Mouse (Mus musculus): ENCODE data around the gene Cblc. TPM values are rescaled to one million over a fixed set of nuclear protein-coding genes. Genes with fewer than 3 reads are reported as not detected.

Gene Cblc
- polyA plus RNA-seq, 1 experiment = 22.9 TPM

- no peak for DNase-seq (ENCODE audit: low read depth)
Measured at GRCm38 (mm10) chr7:19782645-19783044, 14.0 kb downstream of the Cblc start.

- no peak for DNase-seq (ENCODE audit: low read depth)
Measured at GRCm38 (mm10) chr7:19781741-19782140, 14.9 kb downstream of the Cblc start.

GRCm38 (mm10) chr7:19779903-19780302 is 16.7 kb downstream of the Cblc start:
- DNase-seq (ENCODE audit: low read depth) = no peak

GRCm38 (mm10) chr7:19778645-19779044 is 18.0 kb downstream of the Cblc start:
- peak; percentile 36 for DNase-seq (ENCODE audit: low read depth)

GRCm38 (mm10) chr7:19777049-19777723 is 19.4 kb downstream of the Cblc start:
- DNase-seq (ENCODE audit: low read depth) = no peak

- DNase-seq (ENCODE audit: low read depth) = no peak
Measured at GRCm38 (mm10) chr7:19771682-19772081, 24.9 kb downstream of the Cblc start.

GRCm38 (mm10) chr7:19770984-19771391 is 25.6 kb downstream of the Cblc start, which contains the start of gene Bcam:
Gene Bcam, minus strand, starts transcription at chr7:19771016.
- DNase-seq (ENCODE audit: low read depth) = no peak

- DNase-seq (ENCODE audit: low read depth) = no peak
Measured at GRCm38 (mm10) chr7:19770375-19770754, 26.2 kb downstream of the Cblc start.

GRCm38 (mm10) chr7:19769434-19770374 is 26.9 kb downstream of the Cblc start:
- no peak for DNase-seq (ENCODE audit: low read depth)

- DNase-seq (ENCODE audit: low read depth) = no peak
Measured at GRCm38 (mm10) chr7:19769001-19769400, 27.6 kb downstream of the Cblc start.

- no peak for DNase-seq (ENCODE audit: low read depth)
Measured at GRCm38 (mm10) chr7:19768251-19768650, 28.4 kb downstream of the Cblc start.

- no peak for DNase-seq (ENCODE audit: low read depth)
Measured at GRCm38 (mm10) chr7:19764581-19764980, 32.0 kb downstream of the Cblc start.

- DNase-seq (ENCODE audit: low read depth) = no peak
Measured at GRCm38 (mm10) chr7:19763829-19764477, 32.7 kb downstream of the Cblc start.

GRCm38 (mm10) chr7:19762283-19762682 is 34.3 kb downstream of the Cblc start:
- no peak for DNase-seq (ENCODE audit: low read depth)

GRCm38 (mm10) chr7:19760021-19760420 is 36.6 kb downstream of the Cblc start:
- DNase-seq (ENCODE audit: low read depth) = no peak

GRCm38 (mm10) chr7:19758623-19759022 is 38.0 kb downstream of the Cblc start:
- no peak for DNase-seq (ENCODE audit: low read depth)

GRCm38 (mm10) chr7:19755851-19756786 is 40.5 kb downstream of the Cblc start:
- DNase-seq (ENCODE audit: low read depth) = no peak

GRCm38 (mm10) chr7:19755008-19755407 is 41.6 kb downstream of the Cblc start:
- no peak for DNase-seq (ENCODE audit: low read depth)

- no peak for DNase-seq (ENCODE audit: low read depth)
Measured at GRCm38 (mm10) chr7:19754065-19754464, 42.5 kb downstream of the Cblc start.

- DNase-seq (ENCODE audit: low read depth) = no peak
Measured at GRCm38 (mm10) chr7:19753587-19753986, 43.0 kb downstream of the Cblc start.

GRCm38 (mm10) chr7:19752652-19753051 is 44.0 kb downstream of the Cblc start:
- DNase-seq (ENCODE audit: low read depth) = no peak

All from gonadal fat pad, adult 2 months (tissue).